Mouse (Mus musculus) yolk sac, embryonic 10.5 days (tissue): ENCODE measurements at regions not wholly inside any gene's neighbourhood (a gene's known extent, or its start where the extent isn't known, plus 50 kb on each side); places are given as distances from the start of the nearest gene placed in this dataset.
"Not testable (repeated sequence)": the region's sequence is repeated elsewhere in the genome, so short reads cannot be mapped to it uniquely, and the experiment has no call there.

Source experiments
- DNase-seq: peaks from one replicate; pipeline ENCODE4 v3.0.0-alpha.2; 2017; ENCODE audit warnings: low spot score

GRCm38 (mm10) chr10:118603857-118604414 lies 163.1 kb downstream of the Ifng start:
- no peak for DNase-seq

GRCm38 (mm10) chr10:118605156-118605821 lies 164.4 kb downstream of the Ifng start:
- no peak for DNase-seq

- no peak for DNase-seq
These were observed 166.6 kb downstream of the Ifng start for GRCm38 (mm10) chr10:118607418-118607817.

GRCm38 (mm10) chr10:118608376-118609145 lies 167.7 kb downstream of the Ifng start:
- DNase-seq, result no peak

- no peak for DNase-seq
These were observed 168.3 kb downstream of the Ifng start for GRCm38 (mm10) chr10:118609157-118609556.

GRCm38 (mm10) chr10:118610868-118611461 lies 170.1 kb downstream of the Ifng start:
- DNase-seq, result no peak

- no peak for DNase-seq
These were observed 171.2 kb downstream of the Ifng start for GRCm38 (mm10) chr10:118612091-118612490.

- no peak for DNase-seq
These were observed 172.3 kb downstream of the Ifng start for GRCm38 (mm10) chr10:118613056-118613695.

GRCm38 (mm10) chr10:118614251-118614865 lies 173.5 kb downstream of the Ifng start:
- no peak for DNase-seq

GRCm38 (mm10) chr10:118615131-118616020 lies 174.5 kb downstream of the Ifng start:
- DNase-seq, result no peak

GRCm38 (mm10) chr10:118616031-118616615 lies 175.3 kb downstream of the Ifng start:
- no peak for DNase-seq

- DNase-seq, result no peak
These were observed 176.6 kb downstream of the Ifng start for GRCm38 (mm10) chr10:118617291-118618044.

- not testable (repeated sequence) for DNase-seq
These were observed 177.4 kb downstream of the Ifng start for GRCm38 (mm10) chr10:118618251-118618650.

- no peak for DNase-seq
These were observed 178.1 kb downstream of the Ifng start for GRCm38 (mm10) chr10:118618766-118619600.

GRCm38 (mm10) chr10:118619601-118620000 lies 178.8 kb downstream of the Ifng start:
- DNase-seq, result no peak

- no peak for DNase-seq
These were observed 179.8 kb downstream of the Ifng start for GRCm38 (mm10) chr10:118620611-118621010.

- DNase-seq, result no peak
These were observed 180.7 kb downstream of the Ifng start for GRCm38 (mm10) chr10:118621546-118621945.

- no peak for DNase-seq
These were observed 181.3 kb downstream of the Ifng start for GRCm38 (mm10) chr10:118622131-118622530.

- no peak for DNase-seq
These were observed 182.1 kb downstream of the Ifng start for GRCm38 (mm10) chr10:118622916-118623315.
